Mouse (Mus musculus): ENCODE results near the gene Pabpc4. TPM values are rescaled to one million over a fixed set of nuclear protein-coding genes. Genes with fewer than 3 reads are reported as not detected.
A peak's percentile ranks its signal among the peaks of the same experiment; 100 is the strongest.

The Pabpc4 gene
- total RNA-seq (2021) = 10 to 100 TPM; 42.4 to 47.5 TPM

DNA sequence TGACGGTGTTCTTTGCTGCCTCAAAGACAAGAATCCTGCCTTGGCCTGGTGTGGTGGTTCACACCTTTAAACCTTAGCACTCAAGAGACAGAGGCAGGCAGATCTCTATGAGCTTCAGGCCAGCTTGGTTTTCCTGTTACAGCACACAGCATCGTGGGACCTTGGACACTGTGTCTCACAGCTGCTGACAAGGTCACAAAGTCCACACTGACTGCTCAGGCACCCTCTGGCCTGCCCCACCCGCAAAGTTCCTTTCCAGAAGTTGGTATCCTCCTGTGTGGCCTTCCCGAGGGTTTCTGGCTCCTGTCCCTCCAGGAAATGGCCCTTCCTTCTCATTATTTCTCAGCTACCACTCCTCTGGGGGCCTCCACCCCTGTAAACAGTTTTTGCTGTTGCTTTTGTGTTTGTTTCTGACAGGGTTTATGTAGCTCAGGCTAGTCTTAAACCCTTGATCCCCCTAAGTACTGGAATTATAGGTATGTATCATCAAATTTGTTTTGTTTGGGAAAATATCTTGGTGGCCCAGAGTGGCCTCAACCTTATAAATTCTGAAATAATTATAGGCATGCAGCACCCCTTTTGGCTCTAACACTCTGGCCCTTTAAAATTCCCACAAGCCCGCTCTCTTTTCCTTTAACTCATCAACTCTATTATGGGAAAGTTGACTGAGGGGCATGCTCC, at the start of gene Pabpc4:
TSS of gene Pabpc4 (plus strand) at position 631 of the 681 bp plus-strand sequence.
- intact Hi-C loops (cut with DNase I) = no loop called here
- no peak for DNase-seq (ENCODE audit: extremely low spot score in 1 of 2, low spot score in 2 of 2)

DNA sequence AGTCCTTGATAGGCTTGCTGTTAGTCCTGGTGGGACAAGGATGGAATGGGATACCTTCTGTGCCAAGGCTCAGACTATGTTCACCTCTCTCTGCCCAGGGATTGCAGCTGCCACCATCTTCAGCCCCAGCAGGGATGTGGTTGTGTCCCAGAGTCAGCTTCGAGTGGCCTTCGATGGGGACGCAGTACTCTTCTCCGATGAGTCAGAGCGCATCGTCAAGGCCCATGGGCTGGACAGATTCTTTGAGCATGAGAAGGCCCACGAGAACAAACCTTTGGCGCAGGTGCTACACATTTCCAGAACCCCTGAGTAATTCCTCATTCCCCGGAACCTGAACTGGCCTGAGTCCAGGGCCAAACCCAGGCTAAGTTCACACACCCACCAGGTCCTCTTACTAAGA, 48.2 kb upstream of the Pabpc4 start:
- DNase-seq (ENCODE audit: extremely low spot score in 1 of 2, low spot score in 2 of 2) = no peak
- intact Hi-C loops (cut with DNase I) = no loop called here

DNA sequence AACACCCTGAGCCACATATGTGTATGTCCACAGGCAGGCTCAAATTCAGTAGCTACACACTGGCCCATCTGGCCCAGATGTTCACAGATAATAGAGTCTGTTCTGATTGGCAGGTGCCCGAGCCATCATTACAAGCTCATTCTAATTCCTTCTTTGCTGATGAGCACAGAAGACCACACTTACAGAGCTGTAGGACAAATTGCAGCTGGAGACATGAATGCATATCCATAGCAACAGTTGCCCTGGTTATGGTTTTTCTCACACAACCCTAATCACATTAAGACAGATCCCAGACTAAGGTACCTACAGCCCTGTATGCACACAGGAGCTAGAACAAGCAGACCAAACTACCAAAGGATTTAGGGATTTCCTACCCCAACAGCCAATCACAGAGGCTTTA, 46.8 kb upstream of the Pabpc4 start:
- no peak for DNase-seq (ENCODE audit: extremely low spot score in 1 of 2, low spot score in 2 of 2)
- intact Hi-C loops (cut with DNase I) = no loop called here

GRCm38 (mm10) chr4:123216782-123217181, 45.4 kb upstream of the Pabpc4 start:
- DNase-seq (ENCODE audit: extremely low spot score in 1 of 2, low spot score in 2 of 2) = no peak
- intact Hi-C loops (cut with DNase I) = no loop called here

- intact Hi-C loops (cut with DNase I) = loop anchor here (2.0 kb wide), 1 partner anchor 35 kb away; no protein-coding TSS in a partner anchor
Observed at GRCm38 (mm10) chr4:123219720-123220357, 42.3 kb upstream of the Pabpc4 start.

DNA sequence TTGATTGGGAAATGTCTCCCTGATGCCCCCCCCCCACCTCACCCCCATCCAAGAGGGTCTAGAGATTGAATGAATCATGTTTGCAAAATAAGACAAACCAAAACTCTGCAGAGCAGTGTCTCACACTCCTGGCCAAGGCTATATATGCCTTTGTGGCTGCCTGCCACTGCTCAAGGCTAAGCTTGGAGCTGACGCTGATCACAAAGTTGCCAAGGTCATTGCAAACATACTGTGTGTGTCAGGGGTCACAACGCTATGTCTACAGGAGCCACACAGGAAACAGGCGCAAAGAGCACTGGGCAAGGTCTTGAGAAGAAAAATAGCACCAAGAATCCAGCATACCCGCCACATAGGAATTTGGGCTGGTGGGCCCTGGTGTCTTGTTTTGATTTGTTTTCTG, 41.5 kb upstream of the Pabpc4 start:
- DNase-seq (ENCODE audit: extremely low spot score in 1 of 2, low spot score in 2 of 2) = no peak
- intact Hi-C loops (cut with DNase I) = no loop called here

More at GRCm38 (mm10) chr4:123219720-123220357, 42.3 kb upstream of the Pabpc4 start:
- DNase-seq (ENCODE audit: extremely low spot score in 1 of 2, low spot score in 2 of 2) = peak; percentile 60 to 81

DNA sequence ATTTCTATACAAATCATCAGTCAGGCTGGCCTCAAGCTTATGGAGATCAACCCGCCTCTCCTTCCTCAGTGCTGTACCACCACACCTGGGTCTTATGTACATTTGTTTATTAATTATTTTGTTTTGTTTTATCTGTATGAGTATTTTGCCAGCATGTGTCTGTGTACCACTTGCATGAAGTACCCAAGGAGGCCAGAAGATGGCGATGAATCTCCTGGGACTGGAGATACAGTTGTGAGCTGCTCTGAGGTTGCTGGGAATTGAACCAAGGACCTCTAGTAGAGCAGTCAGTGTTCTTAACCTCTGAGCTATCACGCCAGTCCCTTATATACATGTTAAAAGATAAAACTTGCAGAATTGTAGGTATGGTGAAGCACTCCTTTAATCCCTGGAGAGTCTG, 38.8 kb upstream of the Pabpc4 start:
- intact Hi-C loops (cut with DNase I) = no loop called here
- DNase-seq (ENCODE audit: extremely low spot score in 1 of 2, low spot score in 2 of 2) = no peak

DNA sequence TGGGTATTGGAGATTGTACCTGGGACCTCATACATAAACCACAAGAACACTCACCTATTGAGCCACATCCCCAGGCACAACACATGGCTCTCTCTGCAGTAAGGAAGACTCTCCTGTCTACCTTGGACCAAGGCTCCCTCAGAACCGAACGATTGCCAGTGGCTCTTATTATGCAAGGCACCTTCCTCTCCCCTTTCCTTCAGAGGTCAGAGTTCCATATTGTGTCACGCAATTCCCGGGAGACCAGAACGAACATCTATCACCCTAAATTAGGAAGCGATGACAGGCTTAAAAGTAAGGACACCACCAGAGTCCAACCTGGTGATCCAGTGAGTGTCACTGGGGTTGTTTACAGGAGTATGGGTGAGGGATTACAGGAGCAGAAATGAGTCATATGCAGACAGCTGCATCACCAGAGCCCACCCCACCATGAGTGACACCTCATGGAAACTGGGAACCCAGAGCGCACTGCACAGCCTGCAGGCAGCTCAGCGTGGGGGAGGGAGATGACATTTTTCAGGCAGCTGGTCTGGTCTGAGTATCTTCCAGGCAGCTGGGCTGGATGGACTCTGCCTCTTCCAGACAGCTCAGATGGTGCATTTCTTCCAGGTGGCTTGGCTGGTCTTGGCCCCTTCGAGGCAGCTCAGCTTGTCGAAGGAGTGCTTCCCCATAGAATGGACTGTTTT, 36.3 kb upstream of the Pabpc4 start:
- intact Hi-C loops (cut with DNase I) = no loop called here
- DNase-seq (ENCODE audit: extremely low spot score in 1 of 2, low spot score in 2 of 2) = peak in 1 of 2 experiments; percentile 60

DNA sequence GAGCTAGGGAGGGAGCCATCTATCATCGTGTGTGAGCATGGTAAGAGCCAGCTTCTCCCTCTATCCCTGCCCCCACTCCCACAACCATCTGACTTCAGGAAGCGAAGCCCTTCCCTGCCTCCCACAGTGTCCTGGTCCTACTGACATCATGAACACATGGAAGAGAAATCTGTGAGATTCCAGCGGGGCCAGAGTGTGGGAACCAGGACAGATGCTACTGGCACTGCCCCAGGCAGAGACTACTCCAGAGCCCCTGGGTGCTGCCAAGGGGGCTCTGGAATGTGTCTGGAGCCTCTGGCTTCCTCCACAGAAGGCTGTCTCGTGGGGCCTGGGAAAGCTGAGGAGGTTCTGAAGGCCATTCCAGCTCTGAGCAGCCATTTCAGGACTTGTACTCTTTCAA, 34.4 kb upstream of the Pabpc4 start:
- intact Hi-C loops (cut with DNase I) = no loop called here
- DNase-seq (ENCODE audit: extremely low spot score in 1 of 2, low spot score in 2 of 2) = peak in 1 of 2 experiments; percentile 75

- intact Hi-C loops (cut with DNase I) = no loop called here
- peak in 1 of 2 experiments; percentile 59 for DNase-seq (ENCODE audit: extremely low spot score in 1 of 2, low spot score in 2 of 2)
Observed at GRCm38 (mm10) chr4:123228270-123228669, 33.9 kb upstream of the Pabpc4 start.

DNA sequence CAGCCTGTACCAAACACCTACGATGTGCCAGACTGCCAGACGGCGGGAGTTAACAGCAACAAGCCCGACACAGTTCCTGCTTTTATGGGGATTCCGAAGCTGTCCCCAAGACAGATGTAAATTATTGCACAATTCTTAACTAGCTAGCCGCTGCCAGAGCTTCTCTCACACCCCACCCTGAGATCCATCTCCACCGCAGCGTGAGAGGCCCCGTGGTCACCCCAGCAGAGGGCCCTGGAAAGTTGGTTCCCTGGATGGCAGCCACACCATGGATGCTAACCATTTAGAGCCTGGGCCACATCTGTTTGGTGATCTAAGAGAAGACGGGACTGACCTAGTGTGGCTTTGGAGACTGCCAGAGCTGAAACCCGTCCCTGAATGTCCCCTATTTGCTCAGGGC, 33.0 kb upstream of the Pabpc4 start:
- no peak for DNase-seq (ENCODE audit: extremely low spot score in 1 of 2, low spot score in 2 of 2)
- intact Hi-C loops (cut with DNase I) = no loop called here

DNA sequence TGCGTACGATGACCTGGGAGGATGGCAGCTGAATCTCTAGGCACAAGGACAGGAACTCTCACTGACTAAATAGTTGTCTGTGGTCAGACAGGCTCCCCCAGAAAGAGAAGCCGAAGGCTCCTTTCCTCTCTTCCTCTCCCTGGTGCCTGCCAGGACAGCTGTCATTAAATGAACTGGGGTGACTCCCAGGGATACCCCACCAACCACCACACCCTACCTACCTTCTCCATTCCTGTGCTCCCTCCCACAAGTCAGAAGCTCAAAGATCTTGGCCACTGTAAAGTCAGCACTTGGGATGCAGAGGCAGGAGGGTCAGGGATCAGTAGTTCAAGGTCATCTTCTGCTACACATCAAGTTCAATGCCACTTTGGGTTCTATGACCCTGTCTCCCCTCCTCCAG, 29.3 kb upstream of the Pabpc4 start:
- intact Hi-C loops (cut with DNase I) = no loop called here

GRCm38 (mm10) chr4:123233492-123234084, 28.6 kb upstream of the Pabpc4 start, which contains the start of gene Heyl:
Gene Heyl (plus strand): TSS chr4:123233556.
- intact Hi-C loops (cut with DNase I) = no loop called here
- peak in 1 of 2 experiments; percentile 80 for DNase-seq (ENCODE audit: extremely low spot score in 1 of 2, low spot score in 2 of 2)

More for the DNA sequence above, 29.3 kb upstream of the Pabpc4 start:
- DNase-seq (ENCODE audit: extremely low spot score in 1 of 2, low spot score in 2 of 2) = no peak

- intact Hi-C loops (cut with DNase I) = no loop called here
- DNase-seq (ENCODE audit: extremely low spot score in 1 of 2, low spot score in 2 of 2) = no peak
Observed at GRCm38 (mm10) chr4:123235835-123236430, 26.2 kb upstream of the Pabpc4 start.

- intact Hi-C loops (cut with DNase I) = no loop called here
- DNase-seq (ENCODE audit: extremely low spot score in 1 of 2, low spot score in 2 of 2) = no peak
Observed at GRCm38 (mm10) chr4:123236431-123237031, 25.6 kb upstream of the Pabpc4 start.

GRCm38 (mm10) chr4:123237386-123238266, 24.5 kb upstream of the Pabpc4 start:
- intact Hi-C loops (cut with DNase I) = no loop called here
- DNase-seq (ENCODE audit: extremely low spot score in 1 of 2, low spot score in 2 of 2) = no peak

DNA sequence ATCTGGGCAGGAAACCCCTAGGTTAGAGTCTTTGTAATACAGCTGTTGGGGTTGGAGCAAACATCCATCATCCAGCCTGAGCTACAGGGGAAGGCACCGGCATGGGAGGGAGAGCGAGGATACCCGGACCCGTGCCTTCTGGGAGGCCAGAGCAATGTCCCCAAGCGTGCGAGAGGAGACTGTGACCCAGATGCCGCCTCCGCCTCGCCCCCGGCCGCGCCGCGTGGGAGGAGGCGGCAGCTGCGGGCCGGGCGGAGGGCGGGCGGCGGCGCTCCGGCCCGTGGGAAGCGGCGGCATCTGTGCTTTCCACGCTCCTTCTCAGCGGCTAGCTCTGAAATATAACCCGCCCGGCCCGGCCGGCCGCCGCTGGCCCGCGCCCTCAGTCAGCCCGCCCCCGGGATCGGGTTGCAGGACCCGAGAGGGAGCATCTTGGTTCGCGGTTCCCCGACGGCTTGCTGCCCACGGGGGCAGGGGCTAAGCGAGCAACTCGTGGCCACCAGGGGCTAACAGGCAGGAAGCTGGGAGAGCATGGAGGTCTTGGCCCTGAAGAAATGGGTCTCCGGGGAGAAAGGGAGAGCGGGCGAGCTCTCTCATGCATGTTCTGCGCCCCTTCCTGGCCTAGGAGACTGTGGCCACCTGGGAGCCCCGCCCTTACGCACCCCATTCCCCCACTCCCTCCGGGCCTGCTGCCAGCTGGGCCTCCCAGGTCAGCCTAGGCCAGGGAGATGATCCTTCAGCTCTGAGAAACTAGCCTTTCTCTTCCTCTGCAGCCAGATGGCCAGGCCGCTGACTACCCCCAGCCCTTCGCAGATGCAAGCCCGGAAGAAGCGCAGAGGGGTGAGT, 22.6 kb upstream of the Pabpc4 start:
- intact Hi-C loops (cut with DNase I) = no loop called here
- DNase-seq (ENCODE audit: extremely low spot score in 1 of 2, low spot score in 2 of 2) = peak in 1 of 2 experiments; percentile 87
